Mouse (Mus musculus): ENCODE data around the gene Tbx19. TPM values are rescaled to one million over a fixed set of nuclear protein-coding genes. Genes with fewer than 3 reads are reported as not detected.
A peak's percentile ranks its signal among the peaks of the same experiment; 100 is the strongest.

Tbx19 gene
- not detected for total RNA-seq (2022)

DNA sequence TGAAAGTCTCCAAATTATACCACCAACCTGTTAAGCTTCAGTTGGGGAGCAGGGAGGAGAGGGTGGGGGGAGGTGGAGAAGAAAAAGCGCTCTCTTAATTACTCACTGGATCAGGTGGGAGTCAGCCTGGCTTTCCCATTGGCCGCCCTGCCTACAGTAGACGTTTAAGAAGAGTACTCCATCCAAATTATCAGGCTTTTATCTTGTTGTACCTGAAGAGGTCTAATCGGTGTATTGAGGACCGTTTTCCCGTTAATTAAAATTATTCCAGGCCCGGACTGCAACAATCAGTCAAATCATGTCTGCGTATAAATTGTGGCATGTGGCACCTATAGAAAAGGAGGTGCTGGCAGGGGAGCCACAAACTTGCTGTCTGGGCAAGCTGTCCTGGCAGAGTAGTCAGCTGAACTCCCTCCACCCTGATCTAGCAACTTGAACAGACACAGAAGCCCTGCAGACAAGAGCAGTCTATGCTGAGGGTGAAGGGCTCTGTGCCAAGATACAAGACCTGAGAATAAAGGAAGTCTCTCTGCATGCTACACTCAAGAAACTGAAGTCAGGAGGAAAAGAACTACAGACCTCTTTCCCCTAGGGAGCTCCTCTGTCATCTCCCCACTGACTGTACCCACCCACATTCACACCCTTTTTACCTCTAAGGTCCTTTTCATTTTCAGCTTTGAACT is at the start of gene Tbx19:
Tbx19 (minus strand) TSS at position 51 of the 683 bp plus-strand sequence.
- no peak for DNase-seq

DNA sequence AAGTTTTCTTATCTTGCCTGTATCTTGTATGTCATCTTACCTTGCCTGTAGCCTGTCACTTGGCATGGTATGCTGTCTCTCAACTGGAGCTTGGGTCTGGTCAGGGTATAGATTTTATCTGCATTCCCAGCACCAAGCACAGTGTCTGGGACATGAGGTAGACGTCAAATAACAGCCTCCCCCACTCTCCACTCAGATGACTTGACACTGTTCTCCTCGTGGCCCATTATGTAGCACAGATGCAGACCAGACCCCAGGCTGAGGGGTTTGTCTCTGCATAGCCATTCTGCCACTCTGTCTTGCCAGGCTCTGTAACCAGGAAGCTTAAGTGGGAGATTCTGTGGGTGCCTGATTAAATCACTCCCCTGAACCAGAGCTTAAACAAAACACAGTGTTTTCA is 45.0 kb upstream of the Tbx19 start:
- DNase-seq, result no peak

DNA sequence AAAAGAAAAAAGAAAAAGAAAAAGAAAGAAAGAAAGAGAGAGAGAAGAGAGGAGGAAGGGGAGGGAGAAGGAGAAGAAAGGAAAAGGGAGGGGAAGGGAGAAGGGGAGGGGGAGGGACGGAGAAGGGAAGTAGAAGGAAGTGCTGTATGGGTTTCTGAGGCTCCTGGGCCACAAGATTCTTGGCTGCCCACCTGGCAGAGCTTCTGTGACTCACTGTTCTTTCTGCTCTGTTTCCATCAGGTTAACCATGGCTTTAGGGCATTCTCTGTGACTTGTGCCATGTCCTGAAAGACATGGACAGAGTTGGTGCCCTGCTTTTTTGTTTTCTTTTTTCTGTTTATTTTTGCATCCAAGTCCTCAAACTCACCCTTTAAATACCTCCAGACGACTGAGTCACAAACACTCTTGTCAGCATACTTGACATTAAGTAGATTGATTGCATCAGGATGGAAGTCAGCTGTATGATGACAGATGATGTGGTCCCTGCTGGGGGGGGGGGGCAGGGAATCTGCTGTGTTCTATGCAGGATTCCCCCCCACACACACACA is 43.0 kb upstream of the Tbx19 start:
- DNase-seq, result no peak

DNA sequence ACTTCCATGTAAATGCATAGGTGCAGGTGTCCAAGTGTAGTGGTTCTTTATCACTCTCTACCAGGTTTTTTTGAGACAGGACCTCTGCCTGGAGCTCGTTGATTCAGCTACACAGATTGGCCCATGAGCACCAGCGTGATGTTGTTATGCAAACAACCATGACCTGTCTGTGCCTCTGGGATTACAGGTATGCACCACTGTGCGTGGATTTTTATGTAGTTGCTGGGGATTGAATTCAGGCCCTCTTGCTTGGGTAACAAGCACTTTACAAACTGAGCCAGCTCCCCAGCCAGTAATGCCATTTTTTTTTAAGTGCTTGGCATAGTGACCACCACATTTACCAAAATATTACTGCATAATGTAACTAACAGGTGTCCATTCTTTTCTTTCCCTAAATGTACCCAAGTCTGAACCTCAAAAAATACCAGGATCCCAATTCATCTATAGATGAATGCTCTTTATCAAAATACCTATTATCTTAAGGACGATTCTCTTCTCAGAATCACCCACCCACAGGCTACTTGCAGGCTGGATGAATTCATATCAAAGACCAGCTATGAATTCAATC is 41.0 kb upstream of the Tbx19 start:
- DNase-seq, result no peak

DNA sequence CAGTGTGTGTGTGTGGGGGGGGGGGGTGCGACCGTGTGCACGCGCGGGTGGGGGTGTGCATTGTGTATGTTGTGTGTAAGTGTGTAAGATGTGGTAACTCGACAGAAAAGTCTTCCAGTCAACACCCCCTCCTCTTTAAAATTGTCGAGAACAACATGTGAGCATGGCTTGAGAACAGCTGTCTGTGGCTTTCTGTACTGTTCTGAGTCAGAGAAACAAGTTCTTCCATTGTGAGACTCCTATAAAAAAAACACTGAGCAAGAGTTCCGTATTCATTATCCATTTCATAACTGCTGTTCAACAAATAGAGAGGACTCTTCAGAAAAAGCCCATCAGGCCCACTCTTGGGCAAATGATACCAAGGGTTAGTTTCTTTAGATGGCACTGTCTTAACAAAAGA is 40.2 kb upstream of the Tbx19 start:
- DNase-seq, result no peak

DNA sequence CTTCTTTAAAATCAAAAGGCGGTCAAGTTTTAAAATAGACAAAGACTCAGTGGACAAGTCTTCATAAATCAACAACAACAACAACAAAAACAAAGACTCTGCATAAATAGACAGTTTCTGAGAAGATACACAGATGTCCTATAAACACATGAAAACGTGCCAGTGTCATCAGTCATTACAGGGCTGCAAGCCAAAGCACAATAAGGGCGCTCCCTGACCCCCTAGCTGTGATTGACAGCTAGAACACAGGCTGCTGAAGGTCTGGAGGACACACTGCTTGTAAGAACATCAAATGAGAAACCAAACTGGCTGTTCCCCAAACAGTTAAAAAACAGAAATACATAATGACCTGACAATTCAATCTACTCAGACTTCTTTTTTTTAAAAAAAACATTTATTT is 39.1 kb upstream of the Tbx19 start:
- DNase-seq, result no peak

DNA sequence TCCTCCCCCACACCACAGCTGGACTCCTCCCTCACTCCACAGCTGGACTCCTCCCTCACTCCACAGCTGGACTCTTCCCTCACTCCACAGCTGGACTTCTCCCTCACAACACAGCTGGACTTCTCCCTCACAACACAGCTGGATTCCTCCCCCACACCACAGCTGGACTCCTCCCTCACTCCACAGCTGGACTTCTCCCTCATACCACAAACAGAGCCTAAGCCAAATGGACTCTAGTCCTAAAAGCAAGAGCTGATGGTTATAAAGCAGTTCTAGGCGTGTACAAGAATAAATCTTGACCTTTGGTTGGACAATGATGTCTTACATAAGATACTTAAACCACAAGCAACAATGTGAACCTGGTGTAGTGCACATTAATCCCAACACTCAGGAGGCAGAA is 38.4 kb upstream of the Tbx19 start:
- no peak for DNase-seq

DNA sequence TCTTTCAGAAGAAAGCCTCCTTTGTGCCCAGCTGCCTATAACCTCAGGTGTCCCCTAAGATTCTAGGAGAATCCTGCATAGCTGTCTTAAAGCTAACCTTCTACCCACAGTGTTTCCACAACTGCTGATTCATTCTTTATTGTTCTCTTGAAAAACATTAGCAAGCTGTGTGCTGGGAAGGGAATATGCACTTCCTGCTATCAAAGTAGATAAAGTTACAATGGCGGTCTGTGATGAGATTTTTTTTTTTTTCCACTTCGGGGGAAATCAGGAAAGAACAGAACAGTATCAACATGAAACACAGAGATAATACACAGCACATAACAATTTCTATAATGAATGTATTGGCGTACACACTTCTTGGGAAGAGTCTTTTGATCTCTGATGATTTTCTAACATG is 37.3 kb upstream of the Tbx19 start:
- DNase-seq, result no peak

DNA sequence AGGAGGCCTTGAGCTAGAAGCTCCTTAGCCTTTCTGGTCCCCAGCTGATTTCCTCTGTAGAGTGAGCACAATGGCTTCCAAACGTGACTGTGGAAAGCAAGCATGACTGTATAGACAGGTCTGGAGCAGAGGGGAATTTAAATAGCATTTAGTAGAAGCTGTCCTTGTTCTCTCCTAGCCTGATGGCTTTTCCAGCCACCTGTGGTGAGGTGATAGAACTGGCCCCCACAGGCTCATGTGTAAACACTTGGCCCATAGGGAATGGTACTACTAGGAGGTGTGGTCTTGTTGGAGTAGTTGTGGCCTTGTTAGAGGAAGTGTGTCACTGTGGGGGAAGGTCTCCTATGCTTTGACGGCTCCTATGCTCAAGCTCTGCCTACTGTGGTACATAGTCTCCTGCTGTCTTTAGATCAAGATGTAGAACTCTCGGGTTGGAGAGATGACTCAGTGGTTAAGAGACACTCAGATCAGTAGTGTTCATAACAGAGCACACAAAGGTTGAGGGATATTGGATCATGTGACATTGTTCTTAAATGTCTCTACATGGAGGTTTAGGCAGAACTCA is 34.9 kb upstream of the Tbx19 start:
- no peak for DNase-seq

DNA sequence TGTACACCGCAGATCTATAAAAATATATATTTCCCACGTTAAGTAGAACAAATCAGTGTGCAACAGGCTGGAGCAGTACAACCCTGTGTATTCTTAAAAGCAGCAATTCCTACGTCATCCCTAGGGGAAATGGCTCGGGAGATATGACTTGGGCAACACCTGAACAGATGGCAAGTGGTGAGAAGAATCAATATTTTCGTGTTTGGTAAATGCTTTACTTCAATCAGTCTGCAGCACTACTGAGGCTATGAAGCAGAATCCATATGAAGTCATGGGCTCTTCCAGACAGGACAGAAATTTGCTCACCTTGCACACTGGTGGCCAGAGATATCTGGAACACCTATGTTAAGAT is 34.1 kb upstream of the Tbx19 start:
- no peak for DNase-seq

DNA sequence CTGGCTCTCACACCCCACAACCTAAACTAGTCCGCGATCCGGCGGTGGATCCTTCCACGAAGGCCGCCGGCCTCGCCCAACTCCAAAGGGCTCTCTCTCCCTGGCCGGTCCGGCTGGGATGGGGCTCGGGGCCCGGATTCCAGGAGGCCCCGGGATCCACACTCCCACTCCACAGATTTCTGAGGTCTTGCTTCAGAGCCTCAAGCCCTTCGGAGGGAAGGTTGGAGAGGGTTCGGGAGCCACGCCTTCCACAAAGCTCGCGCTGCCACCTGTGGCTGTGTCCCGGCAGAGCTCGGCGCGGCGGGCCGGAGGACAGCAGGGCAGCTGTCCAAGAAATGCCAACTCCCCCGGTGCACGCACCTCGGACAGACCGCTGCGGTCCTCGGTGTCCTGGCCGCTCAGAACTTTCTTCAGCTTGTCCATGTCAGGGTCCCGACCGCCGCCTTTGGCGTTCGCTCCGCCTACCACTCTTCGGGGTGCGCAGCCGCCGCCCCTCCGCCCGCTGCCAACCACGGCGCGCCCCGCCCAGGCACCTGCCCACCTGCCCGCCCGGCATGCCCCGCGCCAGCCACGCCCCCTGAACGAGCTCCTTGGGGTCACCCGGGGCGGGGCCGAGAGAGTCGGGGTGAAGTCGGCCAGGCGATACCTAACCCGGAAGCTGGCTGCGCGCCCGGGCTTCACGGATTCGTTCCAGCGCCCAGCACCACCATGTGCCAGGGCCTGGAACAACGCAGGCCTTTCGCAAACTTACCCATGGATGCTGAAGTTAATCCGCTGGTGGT is 33.5 kb upstream of the Tbx19 start, which contains the start of gene Sft2d2:
Sft2d2 (minus strand) TSS at position 559 of the 782 bp plus-strand sequence.
- DNase-seq, result peak; percentile 90

DNA sequence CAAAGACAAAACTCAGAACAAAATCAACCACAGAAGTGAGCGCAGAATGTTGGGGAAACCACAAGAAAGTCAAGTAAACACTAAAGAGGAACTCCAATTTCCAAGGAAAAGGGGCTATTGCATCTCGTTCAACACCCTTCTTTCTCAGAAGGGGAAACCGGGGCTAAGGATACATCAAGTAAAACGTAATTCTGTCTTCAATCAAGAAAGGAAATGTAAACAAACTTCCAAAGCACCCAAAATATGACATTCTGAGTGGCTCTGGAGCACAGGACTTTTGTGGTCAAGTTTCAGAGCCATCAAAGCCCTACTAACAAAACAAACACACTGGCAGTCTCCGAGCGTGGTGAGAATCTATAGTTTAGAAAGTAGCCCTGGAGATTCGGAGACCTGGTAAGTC is 32.9 kb upstream of the Tbx19 start:
- DNase-seq, result no peak

DNA sequence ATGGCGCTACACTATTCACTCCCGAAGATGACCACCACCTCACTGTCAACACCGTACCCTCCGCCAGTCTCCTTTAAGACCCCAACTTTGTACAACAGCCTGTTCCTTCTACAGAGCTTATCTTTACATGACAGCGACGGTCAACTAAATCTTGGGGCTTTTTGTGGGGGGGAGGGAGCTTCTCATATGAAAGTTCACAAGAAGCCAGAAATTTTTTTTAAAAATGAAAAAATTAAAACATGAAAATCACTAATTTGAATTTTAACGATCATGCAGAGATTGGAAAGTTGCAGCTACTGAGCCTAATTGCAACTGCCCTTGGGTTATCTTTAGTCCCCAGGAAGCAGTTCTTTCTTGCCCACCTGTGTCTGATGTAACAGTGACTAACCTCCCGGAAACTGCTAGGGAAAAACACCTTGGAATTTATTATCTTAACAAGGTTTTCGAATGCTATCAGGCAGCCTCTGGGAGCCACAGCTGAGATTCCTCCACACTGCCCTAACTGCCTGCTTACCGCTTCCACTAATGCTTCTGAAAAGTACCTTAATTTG is 32.2 kb upstream of the Tbx19 start:
- no peak for DNase-seq

DNA sequence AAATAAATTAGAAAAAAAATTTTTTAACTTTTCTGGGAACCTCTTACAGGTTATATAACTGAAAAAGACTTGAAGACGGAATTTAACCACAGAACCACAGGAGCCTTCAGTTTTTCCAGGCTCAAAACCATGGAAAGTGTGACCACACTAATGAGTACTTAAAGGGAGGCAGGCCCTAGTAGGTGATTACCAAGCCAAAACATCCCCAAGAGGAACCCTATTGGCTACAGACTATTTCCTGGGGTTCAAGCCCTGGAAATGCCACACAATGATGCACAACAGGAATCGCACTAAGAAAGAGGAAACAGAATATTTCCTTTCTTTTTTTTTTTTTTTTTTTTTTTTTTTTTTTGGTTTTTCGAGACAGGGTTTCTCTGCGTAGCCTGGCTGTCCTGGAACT is 31.5 kb upstream of the Tbx19 start:
- DNase-seq, result no peak

DNA sequence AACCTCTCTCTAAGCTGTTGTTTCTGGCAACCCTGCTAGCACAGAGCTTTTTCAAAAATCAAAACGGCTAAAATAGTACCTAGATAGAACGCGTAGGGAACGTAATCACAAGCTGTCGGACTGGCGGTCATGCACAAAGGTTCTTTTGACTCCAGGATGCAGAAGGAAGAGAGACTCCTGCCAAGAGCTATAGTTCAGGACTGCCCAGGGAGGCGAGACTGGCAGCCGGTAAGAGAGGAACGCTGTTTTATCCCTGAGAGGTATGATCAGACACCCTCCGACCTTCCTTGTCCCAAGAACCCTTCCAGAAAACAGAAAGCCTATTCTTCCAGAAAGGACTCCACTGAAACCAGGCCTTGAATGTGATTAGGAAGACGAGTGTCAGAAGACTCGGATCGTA is 31.0 kb upstream of the Tbx19 start:
- no peak for DNase-seq

DNA sequence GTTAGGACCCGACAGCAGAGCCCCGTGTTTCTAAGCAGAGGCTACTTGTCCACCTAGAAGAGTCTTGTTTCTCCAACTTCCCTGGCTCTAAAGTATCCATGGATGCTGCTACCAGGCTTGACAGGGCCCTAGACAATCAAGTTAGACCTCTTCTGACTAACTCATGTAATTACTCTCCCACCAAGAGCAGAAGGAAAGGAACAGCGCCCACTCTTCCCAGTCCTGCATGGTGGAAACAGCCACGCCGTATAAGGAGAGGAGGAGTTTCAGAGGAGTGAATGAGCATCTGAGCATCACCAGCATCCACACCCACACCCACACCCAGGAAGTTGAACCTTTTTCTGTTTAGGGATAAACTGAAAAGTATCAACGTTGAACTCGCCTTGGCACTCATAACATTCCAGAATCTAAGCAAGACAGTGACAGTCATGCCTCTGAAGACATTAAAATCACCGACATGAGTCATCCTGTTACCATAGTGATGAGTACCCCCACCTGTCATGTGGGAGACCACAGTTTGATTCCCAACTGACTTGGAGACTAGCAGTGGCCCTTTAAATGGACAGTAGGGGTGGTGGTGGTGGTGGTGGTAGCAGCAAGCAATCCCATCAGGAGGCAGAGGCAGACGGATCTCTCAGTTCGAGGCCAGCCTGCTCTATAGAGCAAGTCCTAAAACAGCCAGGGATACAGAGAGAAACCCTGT is 30.1 kb upstream of the Tbx19 start:
- DNase-seq, result no peak

DNA sequence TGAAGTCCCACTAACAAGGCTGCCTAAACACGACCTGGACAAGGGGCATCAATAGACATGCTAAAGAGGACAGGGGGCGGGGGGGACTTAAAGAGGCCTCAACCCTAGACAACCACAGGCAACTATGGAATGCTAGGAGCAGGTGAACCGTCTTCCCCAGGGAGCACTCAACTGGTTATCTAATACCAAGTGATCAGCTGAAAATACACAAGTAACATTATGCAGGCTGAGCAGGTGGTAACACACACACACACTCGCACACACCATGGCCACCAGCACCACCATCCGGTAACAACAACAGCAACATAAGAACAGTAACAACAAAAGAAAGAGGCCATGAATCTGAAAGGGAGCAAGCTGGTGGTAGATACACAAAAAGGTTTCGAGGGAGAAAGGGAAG is 29.5 kb upstream of the Tbx19 start:
- no peak for DNase-seq

DNA sequence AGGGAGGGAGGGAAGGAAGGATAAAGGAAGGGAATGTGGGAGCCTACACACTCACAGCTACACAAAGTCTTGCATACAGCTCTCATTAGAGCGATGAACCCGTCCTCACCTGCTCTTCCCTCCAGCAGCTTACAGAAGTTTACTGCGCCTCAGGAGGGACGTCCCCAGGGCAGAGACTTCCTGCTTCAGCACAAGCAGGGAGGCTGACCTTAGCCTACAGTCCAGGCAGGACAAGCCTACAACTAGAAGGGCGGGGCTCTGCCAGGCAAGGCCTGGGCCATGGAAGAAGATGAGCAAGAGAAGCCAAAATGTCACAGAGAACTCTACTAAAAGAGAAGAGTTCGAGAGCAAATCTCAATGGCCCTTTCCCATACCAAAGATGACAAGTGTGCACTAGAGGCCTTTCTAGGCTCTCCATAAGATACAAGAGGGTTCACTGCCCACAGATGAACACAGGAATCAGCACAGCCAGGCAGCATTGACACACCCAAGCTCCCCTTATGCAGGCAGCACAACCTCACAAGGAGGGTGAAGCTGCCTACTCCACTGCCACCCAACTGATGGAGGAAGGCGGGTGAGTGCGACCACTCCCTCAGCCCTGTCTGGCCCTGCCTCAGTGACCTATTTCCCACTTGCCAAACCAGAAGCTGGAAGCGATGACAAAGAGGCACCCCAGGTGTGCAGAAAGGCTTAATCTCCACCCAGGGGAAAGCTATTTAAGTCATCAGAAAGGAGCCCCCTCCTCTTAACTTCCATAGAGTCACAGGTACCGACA is 28.4 kb upstream of the Tbx19 start:
- DNase-seq, result no peak

DNA sequence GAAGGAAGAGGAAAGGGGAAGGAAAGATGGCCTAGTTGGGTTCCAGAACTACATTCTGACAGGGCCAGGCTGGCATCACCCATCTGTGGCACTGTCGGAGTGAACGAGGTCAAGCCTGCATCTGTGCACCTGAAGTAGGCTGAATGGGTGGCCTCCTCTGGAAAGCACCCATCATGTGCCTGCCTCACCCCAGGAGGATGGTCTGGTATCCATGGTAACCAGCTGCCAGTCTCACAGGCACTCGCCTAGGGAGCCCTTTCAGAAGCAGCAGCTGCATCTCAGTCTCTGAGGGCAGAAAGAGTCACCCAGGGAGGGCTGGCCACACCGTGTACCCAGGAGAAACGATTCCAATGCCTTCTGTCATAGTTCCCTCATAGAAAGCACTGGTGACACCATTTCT is 26.8 kb upstream of the Tbx19 start:
- DNase-seq, result no peak

DNA sequence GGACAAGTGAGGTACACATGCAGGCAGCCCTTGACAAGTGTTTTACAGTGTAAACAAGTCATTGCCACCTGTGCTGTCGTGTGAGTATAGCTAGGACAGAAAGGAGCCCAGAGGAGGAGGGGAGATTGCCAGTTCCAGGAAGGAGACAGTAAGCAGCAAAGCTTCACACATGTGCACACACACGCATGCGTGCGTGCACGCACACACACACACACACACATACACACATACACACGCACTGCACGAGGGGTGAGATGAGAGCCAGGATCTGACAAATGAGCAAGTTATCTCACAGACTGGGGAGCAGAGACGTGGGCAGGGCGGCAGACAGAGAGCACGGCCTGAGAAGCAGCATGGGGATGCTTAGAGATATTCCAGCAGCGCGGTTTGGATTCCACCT is 25.9 kb upstream of the Tbx19 start:
- no peak for DNase-seq

DNA sequence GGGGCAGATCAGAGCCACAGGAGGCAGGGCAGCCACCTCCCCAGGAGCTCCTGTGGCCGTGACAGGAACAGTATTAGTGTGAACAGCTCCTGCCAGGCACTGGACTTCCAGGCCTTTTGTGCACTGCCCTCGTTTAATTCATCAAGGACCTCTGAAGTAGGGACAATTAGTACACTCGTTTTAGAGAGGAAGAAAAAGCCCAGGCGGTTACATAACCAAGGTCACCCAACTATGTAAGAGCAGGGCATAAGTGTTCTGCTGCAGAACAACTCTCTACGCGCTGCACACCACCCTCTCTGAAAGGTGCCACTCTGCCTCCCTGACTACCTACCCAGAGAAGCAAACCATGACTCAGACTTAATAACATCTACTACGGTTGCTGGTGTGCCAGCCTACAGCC is 24.5 kb upstream of the Tbx19 start:
- peak; percentile 26 for DNase-seq

DNA sequence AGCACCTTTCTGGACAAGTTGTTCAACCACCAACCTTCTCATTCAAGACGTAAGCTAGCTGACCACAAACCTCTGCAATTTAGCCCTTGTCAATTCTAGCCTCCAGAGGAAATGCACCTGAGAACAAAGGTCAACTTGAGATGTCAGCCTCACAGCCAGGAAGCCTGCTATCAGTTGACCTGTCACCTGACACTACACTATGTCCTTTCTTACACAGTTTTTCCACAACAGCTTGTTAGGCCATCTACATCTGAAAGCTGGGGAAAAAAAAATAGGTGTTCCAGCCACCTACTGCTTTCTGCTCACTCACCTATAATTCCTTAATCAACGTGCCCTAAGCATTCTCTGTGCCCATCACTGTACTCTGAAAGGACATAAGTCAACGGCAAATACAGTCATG is 23.6 kb upstream of the Tbx19 start:
- no peak for DNase-seq

Data from adrenal gland, adult 8-10 months (tissue).